Mouse (Mus musculus): ENCODE measurements around the gene Ntpcr. TPM values are rescaled to one million over a fixed set of nuclear protein-coding genes. Genes with fewer than 3 reads are reported as not detected.

Ntpcr gene
- total and polyA plus RNA-seq, 3 experiments = 15.1 to 25.0 (median 24.0) TPM

- in situ Hi-C loops (cut with MboI; ENCODE audit: low pct_ligation_motif_present, low pct_unique_long_range_greater_than_20kb, low sequenced_read_pairs) = no loop called here
- H3K9ac ChIP-seq (ENCODE audit: insufficient read depth, low read depth) = no peak overlapping the region
- no peak for DNase-seq (ENCODE audit: extremely low read depth)
- peaks cover 21% of the 10 kb centered on the region for H3K27me3 ChIP-seq (replicated peaks)
- H3K4me2 ChIP-seq (ENCODE audit: insufficient read depth, low read depth, poor library complexity, severe bottlenecking) = no peak overlapping the region
- H3K36me3 ChIP-seq (replicated peaks in 1 of 2; ENCODE audit: control insufficient read depth in 1 of 2, insufficient read depth in 1 of 2, low read length in 1 of 2) = no peaks in the 10 kb centered on the region
- no peak for TF ChIP-seq IRF4 (IDR thresholded peaks at IDR 0.05; ENCODE audit: low read depth, low read length)
- no peak for TF ChIP-seq TBP (conservative IDR thresholded peaks at IDR 0.05; ENCODE audit: low read depth, low read length)
- H3K4me1 ChIP-seq (ENCODE audit: control insufficient read depth in 1 of 2, insufficient read depth in 2 of 2) = no peaks in the 10 kb centered on the region
- dilution Hi-C loops (cut with MboI; ENCODE audit: extremely low pct_ligation_motif_present, extremely low pct_unique_long_range_greater_than_20kb, low sequenced_read_pairs) = no loop called here
- no peaks in the 10 kb centered on the region for H3K79me2 ChIP-seq (replicated peaks; ENCODE audit: control insufficient read depth, extremely low read depth, insufficient read depth, poor library complexity, severe bottlenecking)
- H3K4me3 ChIP-seq (replicated peaks in 1 of 3; ENCODE audit: low read depth in 2 of 3, low read length in 2 of 3, poor library complexity in 1 of 3) = no peak overlapping the region
- H3K27ac ChIP-seq (ENCODE audit: insufficient read depth, low read depth) = no peak overlapping the region
- H3K9me3 ChIP-seq (replicated peaks; ENCODE audit: low read length) = peaks cover 3% of the 10 kb centered on the region
These were observed 67.2 kb downstream of the Ntpcr start for GRCm38 (mm10) chr8:125796970-125797369.

Other genes with a start within 250 kb of the Ntpcr start
- 3.8 and 5.6 TPM in 2 replicates for gene Sipa1l2, start 160.2 kb upstream of the Ntpcr start, total RNA-seq (2012; rRNA removed)
- 1.9 and 2.0 TPM in 2 replicates for gene Sipa1l2, start 160.2 kb upstream of the Ntpcr start, total RNA-seq (2014; rRNA removed)
- gene Sipa1l2, start 160.2 kb upstream of the Ntpcr start, polyA plus RNA-seq (2012; ENCODE audit: insufficient read length, low read depth) = 2.3 and 2.7 TPM in 2 replicates
- gene Map10, start 60.1 kb upstream of the Ntpcr start, total RNA-seq (2012; rRNA removed) = 5.1 and 6.7 TPM in 2 replicates
- gene Map10, start 60.1 kb upstream of the Ntpcr start, total RNA-seq (2014; rRNA removed) = 1.9 and 2.3 TPM in 2 replicates
- gene Map10, start 60.1 kb upstream of the Ntpcr start, polyA plus RNA-seq (2012; ENCODE audit: insufficient read length, low read depth) = 1.3 and 1.4 TPM in 2 replicates
- not detected in 2 replicates for gene Pcnx2, start 168.4 kb downstream of the Ntpcr start, total RNA-seq (2012; rRNA removed)
- gene Pcnx2, start 168.4 kb downstream of the Ntpcr start, total RNA-seq (2014; rRNA removed) = not detected in 2 replicates
- gene Pcnx2, start 168.4 kb downstream of the Ntpcr start, polyA plus RNA-seq (2012; ENCODE audit: insufficient read length, low read depth) = not detected in 2 replicates
- not detected in 2 replicates for gene Map3k21, start 180.5 kb downstream of the Ntpcr start, total RNA-seq (2012; rRNA removed)
- gene Map3k21, start 180.5 kb downstream of the Ntpcr start, total RNA-seq (2014; rRNA removed) = not detected in 2 replicates
- not detected in 2 replicates for gene Map3k21, start 180.5 kb downstream of the Ntpcr start, polyA plus RNA-seq (2012; ENCODE audit: insufficient read length, low read depth)

Measured in CH12.LX (cell line).